Mouse (Mus musculus): ENCODE data around the gene Trf.

Trf gene

DNA sequence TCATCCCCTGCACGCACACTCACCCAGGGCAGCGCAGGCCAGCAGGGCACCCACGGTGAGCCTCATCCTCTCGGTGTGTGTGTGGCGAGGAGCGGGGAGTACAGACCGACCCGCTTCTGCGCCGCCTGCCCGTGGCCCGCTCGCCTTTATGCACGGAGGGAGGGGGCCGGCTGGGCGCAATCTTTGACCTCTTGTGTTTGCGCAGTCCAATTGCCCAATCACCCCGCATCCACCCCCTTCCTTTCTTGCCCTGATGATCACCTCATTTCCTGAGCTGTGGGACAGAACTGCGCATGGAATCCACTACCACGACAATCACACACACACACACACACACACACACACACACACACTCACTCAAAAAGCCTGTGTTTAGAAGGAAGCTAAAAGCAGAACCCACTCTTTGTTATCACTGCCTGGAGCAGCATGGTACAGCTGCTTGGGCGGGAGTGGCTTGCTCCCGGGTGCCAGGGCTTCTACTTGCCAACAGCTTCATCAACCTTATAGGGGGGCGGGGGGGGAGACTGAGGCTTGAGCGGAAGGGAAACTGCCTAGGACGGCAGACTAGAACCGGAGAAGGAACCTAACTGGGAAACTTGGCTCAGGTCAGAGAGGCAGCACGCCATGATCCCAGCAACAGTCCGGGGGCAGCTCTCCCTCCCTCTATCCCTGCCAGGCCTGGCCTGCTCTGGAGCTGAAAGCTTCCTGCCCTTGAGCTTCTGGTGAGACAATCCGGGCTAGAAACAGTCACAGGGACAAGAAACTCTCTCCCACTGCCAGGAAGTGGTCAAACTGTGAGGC, at the start of gene Trf, which contains the start of gene Gm20425:
Gene Trf (minus strand): TSS at position 294 of the 801 bp plus-strand sequence.
Gene Gm20425 (minus strand): TSS at position 157 of the 801 bp plus-strand sequence.
- DNase-seq (ENCODE audit: low read depth, low spot score): no peak

DNA sequence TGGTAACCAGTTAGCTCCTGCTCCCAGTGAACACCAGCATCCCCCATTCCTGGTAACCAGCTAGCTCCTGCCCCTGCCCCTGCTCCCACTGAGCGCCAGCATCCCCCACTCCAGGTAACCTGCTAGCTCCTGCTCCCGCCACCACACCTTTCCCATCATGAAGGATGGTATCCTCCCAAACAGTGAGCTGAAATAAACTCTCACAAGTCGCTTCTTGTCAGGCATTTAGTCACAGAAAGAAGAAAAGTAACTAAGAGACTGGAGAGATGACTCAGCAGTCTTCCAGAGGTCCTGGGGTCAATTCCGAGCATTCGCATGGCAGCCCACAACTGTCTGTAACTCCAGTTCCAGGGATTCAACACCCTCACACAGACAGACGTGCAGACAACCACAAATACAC, 46.6 kb upstream of the Trf start:
- DNase-seq (ENCODE audit: low read depth, low spot score): no peak

DNA sequence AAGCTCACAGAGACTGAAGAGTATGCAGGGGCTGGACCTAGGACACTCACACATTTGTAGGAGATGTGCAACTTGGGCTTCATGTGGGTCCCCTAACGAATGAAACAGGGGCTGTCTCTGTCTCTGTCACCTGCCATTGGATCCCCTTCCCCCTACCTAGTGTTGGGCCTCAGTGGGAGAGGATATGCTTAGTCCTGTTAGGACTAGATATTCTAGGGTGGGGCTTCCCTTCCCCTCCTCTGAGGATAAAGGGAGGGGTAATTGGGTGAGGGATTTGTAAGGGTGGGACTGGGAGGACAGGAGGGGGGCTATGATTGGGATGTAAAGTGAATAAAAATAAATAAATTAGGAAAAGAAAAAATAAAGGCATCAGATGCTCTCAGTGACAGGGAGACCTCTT, 45.4 kb upstream of the Trf start:
- no peak for DNase-seq (ENCODE audit: low read depth, low spot score)

DNA sequence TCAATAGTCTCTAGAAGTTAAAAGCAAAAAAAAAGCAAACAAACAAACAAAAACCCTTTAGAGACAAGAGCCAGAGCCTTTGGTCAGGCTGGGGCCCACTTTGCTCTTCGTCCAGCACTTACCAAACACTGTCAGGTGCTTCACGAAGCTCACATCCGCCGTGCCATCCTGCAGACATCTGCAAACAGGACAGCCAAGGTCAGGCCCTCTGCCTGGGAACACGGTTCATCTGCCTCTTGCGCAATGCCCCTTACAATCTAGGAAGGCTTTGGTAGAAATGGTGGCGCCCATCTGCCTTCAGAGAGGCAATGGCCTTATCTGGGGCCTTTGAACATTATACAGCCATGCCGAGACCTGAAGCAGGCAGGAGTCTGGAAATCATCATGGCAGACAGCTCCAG, 44.6 kb upstream of the Trf start:
- DNase-seq (ENCODE audit: low read depth, low spot score): no peak

DNA sequence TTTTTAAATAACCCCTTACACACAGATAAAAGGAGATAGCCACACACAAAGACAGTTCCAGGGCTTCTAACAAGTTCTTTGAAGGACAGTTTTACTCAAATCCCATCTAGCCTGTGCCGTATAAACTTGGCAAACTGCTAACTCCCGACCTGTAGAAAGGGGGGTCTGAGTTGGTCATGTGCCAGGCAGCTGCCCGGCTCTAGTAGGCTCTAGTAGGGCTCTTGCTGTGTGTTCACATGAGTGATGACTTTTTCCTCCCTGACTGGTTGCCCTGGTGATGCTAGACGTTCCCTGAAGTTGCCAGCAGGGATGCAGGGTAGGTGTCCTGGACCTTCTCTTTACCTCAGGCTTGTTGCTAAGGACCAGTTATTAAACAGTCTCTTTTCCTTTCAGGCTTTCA, 40.9 kb upstream of the Trf start:
- DNase-seq (ENCODE audit: low read depth, low spot score): no peak

DNA sequence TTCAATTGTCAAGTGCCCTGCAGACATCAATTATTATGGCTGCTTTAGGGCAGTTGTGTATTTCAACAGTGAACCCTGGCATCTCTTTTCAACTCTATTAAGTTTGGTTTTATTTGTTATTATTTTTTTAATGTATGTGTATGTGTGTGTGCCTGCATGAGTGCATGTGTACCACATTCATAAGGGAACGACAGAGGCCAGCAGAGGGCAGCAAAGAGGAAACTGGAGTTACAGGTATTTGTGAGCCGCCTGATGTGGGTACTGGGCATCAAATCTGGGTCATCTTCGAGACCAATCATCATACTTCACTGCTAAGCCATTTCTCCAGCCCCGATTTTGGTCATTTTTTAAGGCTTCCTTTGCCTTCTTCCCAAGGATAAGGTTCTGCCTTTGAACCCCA, 35.5 kb upstream of the Trf start:
- DNase-seq (ENCODE audit: low read depth, low spot score): peak; percentile 14

DNA sequence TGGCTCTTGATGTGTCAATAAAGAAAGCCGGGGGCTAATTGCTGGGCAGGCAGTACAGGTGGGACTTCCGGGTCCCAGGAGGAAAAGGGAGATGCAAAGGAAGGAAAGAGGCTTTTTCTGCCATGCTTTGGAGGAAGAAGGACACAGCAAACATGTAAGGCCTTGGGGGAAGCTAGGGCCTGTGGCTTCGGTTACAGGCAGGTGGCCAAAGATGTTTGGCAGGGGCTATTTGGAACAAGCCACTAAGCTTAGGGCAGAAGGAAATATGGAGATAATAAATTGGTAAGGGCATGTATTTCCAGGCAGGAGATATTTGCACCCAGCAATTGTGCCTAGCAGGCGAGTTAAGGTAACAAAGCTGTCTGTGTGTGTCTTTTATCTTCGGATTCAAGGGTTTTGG, 22.7 kb upstream of the Trf start:
- no peak for DNase-seq (ENCODE audit: low read depth, low spot score)

DNA sequence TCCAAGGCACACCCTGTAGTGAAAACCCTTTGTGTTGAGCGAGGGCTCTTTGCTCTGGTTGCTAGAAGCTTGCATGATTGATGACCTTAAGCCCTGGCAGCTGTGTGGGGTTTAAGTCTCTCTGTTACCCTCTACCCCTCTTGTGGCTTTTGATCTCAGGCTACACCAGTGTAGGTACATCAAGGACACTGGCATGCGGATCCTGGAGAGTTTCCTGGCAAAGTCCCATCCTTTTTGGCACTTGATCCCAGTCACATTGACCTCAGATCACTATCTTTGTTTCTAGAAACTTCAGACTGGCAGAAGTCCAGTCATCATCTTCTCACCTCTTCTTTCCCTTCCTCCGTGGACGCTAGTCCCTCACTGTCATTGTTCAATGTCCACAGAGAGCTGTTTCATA, 18.4 kb upstream of the Trf start:
- no peak for DNase-seq (ENCODE audit: low read depth, low spot score)

DNA sequence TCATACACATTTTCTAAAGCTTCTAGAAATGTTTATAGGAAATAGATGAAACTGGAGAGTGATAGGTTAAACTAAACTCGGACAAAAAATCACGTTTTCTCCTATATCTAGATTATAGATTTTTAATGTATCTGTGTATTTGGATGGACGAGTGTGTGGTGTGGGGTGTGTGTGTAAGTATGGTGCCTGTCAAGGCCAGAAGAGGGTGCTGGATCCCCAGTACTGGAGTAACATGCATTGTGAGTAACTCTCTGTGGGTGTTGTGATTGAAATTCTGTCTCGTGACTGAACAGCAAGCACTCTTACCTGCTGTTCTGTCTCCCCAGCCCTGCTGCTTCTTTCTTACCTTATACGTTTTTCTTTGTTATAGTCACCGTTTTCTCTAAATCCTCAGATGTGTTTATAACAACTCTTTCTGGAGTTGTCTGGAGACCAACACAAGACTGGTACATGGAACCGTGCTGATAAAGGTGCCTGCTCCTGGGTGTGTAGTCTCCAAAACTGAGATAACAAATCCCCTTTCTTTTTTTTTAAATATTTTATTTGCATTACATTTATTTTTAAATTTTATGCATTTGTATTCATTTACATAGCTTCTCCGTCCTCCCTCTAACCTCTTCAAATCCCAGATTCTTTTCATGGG, 16.4 kb upstream of the Trf start:
- peak; percentile 19 for DNase-seq (ENCODE audit: low read depth, low spot score)

DNA sequence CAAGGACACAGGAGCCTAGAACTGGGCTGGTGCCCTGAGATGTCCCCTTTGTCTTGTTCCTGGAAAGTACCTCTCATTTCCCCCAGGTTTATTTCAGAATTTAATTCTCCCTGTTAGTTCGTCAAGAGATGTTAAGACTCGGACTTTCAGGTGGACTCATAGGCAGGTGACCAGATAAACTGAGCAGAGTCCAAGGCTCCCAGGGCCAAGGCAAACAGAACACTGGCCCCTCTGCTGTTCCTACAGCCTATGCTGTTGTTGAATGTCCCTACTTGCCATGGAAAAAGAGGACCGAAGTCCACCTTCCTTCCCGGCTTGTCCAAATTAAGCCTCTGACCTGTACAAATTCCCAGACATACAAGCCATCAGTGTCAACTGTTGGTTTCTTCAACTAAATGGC, 13.4 kb upstream of the Trf start:
- DNase-seq (ENCODE audit: low read depth, low spot score): no peak

DNA sequence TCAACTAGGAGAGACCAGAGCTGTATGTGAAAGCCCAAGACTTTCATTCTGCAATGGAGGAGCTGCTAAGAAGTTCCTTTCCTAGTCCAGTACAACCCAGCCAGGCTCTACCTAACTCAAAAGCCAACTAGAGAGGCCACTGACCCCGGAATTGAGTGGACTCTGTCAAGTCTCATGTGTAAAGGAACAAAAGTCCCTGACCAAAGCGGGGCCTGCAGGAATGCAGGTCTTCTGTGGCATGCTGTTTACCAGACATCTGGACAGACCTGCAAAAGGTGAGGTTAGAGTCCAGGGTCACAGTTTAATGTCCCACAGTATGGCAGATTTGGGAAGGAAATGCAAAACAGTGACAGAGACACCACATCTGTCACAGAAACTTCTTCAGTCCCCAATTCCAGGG, 11.0 kb upstream of the Trf start:
- DNase-seq (ENCODE audit: low read depth, low spot score): no peak

DNA sequence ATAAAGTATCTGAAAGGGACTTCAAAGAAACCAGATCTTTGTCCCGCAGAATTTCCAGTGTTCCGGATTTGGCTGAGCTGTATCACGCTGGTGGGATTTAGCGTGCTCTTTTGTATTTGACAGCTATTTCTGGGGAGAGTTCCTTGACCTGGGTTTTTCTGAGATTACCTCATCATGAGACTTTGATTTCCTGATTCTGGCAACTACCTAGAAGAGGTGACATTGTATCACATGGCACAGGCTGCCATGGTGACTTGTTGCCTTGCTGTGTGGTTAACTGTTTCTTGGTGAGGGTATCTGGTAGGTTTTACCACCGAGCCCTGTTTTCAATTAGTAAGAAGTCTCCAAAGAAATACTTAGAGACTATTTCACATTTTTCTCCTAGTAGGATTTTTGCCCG, 9.2 kb upstream of the Trf start:
- DNase-seq (ENCODE audit: low read depth, low spot score): no peak

DNA sequence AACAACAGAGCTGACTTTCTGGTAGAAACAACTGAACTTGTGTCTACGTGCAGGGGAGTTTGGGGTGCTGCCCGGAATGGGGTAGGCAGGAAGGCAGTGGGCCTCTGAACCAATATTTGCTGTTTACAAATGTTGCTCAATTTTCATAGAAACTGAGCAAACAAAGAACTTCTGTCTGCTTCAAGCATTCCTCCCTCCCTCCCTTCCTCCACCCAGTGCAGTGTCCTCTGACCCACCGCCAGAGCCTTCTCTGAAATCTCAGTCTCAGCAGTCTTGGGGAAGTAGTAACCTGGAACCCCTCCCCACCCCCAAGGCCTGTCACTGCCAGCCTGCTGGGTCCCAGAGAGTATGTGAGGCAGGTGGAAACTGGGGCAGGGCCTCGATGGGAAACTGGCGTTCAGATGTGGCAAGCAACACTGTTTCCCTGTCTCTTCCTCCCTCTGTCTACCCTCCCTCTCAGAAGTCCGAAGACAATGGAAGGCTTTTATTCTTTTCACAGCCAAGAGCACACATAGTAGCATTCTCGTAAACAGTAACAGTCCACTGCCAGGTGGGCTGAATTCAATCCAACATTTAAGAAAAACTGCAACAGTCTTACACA, 4.4 kb upstream of the Trf start:
- DNase-seq (ENCODE audit: low read depth, low spot score): no peak

DNA sequence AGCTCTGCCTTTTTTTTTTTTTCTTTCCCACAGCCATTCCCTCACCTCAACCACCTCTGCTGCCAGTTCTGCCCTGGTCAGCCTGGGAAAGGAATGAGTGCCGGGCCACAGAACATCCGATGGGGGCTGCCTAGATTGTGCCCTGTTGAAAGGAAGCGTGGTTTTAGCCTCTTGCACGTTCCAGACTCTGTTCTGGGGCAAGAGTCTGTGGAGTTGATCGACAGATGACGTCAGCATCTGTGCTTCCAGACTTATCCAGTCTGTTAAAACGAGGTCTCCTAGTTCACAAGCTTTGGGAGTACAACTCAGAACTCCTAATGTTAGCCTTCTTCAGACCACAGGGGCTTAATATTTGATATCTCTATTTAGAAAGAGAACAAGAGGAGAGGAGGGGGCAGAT, 3.8 kb upstream of the Trf start:
- no peak for DNase-seq (ENCODE audit: low read depth, low spot score)

DNA sequence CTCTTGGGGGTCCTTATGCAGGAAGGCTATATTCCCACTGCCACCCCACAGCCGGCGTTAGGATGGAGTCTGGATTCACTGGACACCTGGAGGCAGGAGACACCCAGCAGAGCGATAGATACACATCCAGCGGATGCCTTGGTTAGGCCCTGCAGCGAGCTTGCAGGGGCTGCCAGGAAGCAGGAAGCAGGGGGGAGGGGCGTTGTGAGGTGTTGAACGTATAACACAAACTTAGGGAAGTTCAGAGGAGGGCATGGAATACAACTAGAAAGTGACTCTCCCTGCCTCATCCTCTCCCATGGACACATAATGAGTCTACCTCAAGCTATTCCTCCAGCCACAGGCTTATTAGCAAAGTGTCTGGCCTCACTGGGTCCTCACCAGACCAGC, 2.8 kb upstream of the Trf start:
- no peak for DNase-seq (ENCODE audit: low read depth, low spot score)

DNA sequence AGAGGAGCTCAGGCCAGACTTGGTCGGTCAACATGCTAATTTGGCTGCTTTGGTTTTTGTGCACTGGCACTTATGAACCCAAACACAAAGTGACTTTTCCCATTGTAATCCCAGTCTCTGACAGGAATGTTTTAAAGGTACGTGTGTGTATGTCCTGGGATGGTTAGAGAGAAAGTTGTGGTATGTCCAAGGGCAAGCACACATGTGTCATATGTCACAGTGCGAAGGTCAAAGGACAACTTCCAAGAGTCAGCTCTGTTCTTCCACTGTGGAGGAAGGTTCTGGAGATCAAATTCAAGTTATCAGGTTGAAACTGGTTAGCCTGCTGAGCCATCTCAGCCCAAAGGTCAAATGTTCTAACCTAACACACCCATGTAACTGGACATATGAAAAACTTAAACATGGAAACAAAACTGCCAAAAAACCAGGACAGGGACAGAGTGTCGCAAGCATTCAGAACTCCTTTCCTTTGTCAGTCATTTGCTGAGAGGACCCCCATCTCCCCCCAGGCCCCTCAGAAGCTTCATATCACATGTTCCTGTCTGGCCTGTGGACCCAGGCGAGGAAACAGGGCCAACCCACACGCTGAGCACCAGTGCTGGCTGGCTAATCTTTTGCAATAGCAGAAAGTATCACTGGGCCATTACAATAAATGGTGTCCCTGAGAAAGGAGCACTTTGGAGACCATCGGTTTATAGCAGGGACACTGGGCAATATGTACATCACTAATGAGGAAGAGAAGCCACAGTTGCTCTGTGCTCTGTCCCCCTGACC, 2.2 kb upstream of the Trf start:
- no peak for DNase-seq (ENCODE audit: low read depth, low spot score)

DNA sequence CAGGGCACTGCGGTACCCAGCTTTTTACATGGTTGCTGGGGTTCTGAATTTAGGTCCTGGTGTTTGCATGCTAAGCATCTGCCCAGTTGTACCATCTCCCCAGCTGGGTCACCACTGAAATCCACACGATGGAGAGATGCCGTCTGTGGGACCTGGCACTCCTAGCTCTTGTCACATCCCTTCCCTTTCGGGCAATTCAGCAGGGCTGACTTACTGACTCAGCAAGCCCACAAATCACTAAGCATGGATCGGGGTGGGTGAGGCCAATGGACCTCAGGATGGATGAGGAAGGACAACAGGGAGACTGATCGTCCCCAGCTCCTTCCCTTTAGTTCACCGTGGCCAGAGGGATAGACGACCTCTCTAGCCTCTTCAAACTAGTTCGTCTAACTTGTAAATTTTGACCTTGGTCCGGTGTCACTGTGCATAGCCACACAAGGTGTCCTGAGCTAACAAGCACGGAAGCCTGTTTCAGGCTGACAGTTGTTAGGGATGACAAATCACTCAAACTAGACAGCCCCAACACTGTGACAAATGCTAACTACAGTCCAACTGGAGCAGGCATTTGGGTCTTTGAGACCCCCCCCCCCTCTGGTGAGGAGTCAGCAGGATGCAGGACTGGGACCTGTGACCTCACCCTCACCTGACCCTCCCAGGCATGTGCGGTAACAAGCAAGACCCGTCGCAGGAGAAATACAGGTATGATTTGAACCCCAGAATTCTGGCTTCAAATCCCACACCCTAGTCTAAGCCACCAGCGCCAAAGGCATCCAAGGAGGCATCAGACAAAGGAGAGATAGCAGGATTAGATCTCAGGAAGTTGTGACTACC, 992 bp downstream of the Trf start:
- DNase-seq (ENCODE audit: low read depth, low spot score): no peak

DNA sequence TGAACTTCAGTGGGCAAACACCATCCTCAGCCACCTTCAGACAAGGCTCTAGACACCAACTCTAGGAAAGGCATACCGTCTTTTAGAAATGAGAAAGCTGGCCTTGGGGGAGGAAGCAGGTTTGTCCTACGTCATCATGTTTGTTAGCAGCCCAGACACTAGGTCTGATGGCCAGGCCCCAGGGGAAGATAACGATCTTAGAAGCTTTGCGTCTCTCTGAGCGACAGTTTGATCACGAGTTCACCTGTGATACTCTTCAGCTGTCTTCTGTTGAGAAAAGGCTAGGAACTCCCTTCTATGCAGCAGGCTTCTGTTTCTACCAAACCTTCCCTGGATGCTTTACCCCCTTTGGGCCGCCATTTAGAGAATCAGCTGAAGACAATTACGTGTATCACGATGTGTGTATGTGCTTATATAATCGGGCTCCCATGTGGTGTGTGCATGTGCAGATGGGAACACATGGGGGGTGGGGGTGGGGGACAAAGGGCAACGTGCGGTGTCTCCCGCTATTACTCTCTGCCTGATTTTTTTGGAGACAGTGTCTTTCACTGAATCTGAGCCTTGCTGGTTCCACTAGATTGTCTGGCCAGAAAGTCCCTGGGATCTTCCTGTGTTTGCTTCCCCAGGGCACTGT, 1.8 kb downstream of the Trf start:
- DNase-seq (ENCODE audit: low read depth, low spot score): no peak

DNA sequence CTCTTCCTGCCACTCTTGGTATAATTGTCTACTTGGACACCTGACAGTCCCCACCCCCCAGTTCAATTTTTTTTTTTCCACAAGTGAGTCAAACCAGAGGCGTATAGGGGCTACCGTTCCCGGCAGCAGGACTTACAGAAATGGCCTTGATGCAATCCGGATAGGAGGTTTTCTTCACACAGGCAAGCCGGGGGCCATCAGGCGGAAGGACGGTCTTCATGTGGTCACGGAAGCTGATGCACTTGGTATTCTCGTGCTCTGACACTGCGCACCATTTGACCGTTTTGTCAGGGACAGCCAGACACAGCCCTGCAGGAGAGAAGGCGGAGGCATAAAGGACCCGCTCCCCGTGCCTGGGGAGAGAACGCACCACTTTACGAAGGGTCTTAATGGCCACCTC, 2.5 kb downstream of the Trf start:
- DNase-seq (ENCODE audit: low read depth, low spot score): no peak

DNA sequence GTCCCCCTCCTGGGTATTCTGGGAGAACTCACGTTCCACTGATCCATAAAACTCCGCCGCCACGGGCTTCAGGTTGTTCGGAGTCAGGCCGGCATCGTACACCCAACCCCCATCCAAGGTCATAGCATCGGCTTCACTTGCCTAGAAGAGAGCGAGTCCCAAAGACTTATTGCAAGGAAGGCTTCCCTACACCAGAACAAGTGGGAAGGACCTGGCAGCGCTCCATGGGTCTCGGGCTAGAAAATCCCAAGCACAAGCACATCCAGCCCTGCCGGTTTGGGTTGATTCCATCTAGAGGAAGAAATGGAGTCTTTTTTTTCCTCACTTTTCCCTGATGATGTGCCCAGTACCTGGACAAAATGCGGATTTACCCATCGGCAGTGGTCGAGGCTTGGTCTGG, 3.4 kb downstream of the Trf start:
- no peak for DNase-seq (ENCODE audit: low read depth, low spot score)

DNA sequence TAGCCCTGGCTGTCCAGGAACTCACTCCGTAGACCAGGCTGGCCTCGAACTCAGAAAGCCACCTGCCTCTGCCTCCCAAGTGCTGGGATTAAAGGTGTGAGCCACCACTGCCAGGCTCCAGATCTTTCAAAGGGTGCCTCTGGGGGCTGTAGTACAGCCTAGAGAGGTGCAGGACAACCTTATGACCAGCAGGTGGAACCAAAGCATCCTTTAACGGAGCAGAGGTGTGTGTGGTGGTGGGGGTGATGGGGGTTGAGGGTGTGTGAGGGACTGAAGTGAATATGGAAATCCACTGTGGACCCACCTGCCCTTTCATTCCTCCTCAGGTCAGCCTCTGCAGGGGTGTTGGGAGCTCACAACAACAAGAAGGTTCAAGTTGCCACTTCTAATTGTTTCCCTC, 4.8 kb downstream of the Trf start:
- DNase-seq (ENCODE audit: low read depth, low spot score): peak; percentile 63
